Mouse (Mus musculus) 3T3-L1 (cell line): ENCODE measurements around the gene 4933427D14Rik.

Experiments used
- DNase-seq: peaks from one replicate; pipeline ENCODE4 v3.0.0-alpha.2; 2015; ENCODE audit warnings: low read depth, low spot score

Gene 4933427D14Rik

GRCm38 (mm10) chr11:72207204-72207833 is at the start of gene 4933427D14Rik, which contains the start of gene Txndc17:
Gene 4933427D14Rik (minus strand): TSS chr11:72207459.
Gene Txndc17 (plus strand): TSS chr11:72207547.
- peak; percentile 83 for DNase-seq

- no peak for DNase-seq
These were observed 49.2 kb upstream of the 4933427D14Rik start for GRCm38 (mm10) chr11:72256441-72256840.

GRCm38 (mm10) chr11:72255629-72256028 is 48.4 kb upstream of the 4933427D14Rik start:
- DNase-seq = no peak

GRCm38 (mm10) chr11:72245196-72245753 is 38.0 kb upstream of the 4933427D14Rik start:
- peak; percentile 97 for DNase-seq

- DNase-seq = no peak
These were observed 33.0 kb upstream of the 4933427D14Rik start for GRCm38 (mm10) chr11:72240062-72240860.

GRCm38 (mm10) chr11:72234013-72234412 is 26.8 kb upstream of the 4933427D14Rik start:
- DNase-seq = no peak

- no peak for DNase-seq
These were observed 25.7 kb upstream of the 4933427D14Rik start for GRCm38 (mm10) chr11:72232991-72233390.

- no peak for DNase-seq
These were observed 24.8 kb upstream of the 4933427D14Rik start for GRCm38 (mm10) chr11:72232068-72232467.

- DNase-seq = no peak
These were observed 21.3 kb upstream of the 4933427D14Rik start for GRCm38 (mm10) chr11:72228513-72228912.

- DNase-seq = no peak
These were observed 19.6 kb upstream of the 4933427D14Rik start for GRCm38 (mm10) chr11:72226901-72227300.

GRCm38 (mm10) chr11:72226020-72226791 is 18.9 kb upstream of the 4933427D14Rik start:
- DNase-seq = no peak

GRCm38 (mm10) chr11:72224865-72225264 is 17.6 kb upstream of the 4933427D14Rik start:
- DNase-seq = peak; percentile 78

- no peak for DNase-seq
These were observed 16.2 kb upstream of the 4933427D14Rik start for GRCm38 (mm10) chr11:72223414-72223813.

GRCm38 (mm10) chr11:72221278-72221677 is 14.0 kb upstream of the 4933427D14Rik start:
- DNase-seq = peak; percentile 84

GRCm38 (mm10) chr11:72217116-72217515 is 9.9 kb upstream of the 4933427D14Rik start:
- DNase-seq = no peak

- DNase-seq = peak; percentile 62
These were observed 8.1 kb upstream of the 4933427D14Rik start, which contains the start of gene Med31 for GRCm38 (mm10) chr11:72215410-72215797. Gene Med31 (minus strand): TSS chr11:72215592.

GRCm38 (mm10) chr11:72214591-72215409 is 7.5 kb upstream of the 4933427D14Rik start:
- DNase-seq = peak; percentile 96

GRCm38 (mm10) chr11:72207834-72208377 is 647 bp upstream of the 4933427D14Rik start:
- DNase-seq = peak; percentile 21

GRCm38 (mm10) chr11:72206341-72207203 is 687 bp downstream of the 4933427D14Rik start, which contains the start of gene Gm43951:
Gene Gm43951 (minus strand): TSS chr11:72206840.
- peak; percentile 58 for DNase-seq
